Mouse (Mus musculus): ENCODE measurements at regions not wholly inside any gene's neighbourhood (a gene's known extent, or its start where the extent isn't known, plus 50 kb on each side); places are given as distances from the start of the nearest gene placed in this dataset.

- peak in 1 of 2 experiments; percentile 6 for DNase-seq (ENCODE audit: low spot score in 2 of 2)
These were observed 51.6 kb upstream of the Gm7247 start for GRCm38 (mm10) chr14:51309951-51310350.

DNA sequence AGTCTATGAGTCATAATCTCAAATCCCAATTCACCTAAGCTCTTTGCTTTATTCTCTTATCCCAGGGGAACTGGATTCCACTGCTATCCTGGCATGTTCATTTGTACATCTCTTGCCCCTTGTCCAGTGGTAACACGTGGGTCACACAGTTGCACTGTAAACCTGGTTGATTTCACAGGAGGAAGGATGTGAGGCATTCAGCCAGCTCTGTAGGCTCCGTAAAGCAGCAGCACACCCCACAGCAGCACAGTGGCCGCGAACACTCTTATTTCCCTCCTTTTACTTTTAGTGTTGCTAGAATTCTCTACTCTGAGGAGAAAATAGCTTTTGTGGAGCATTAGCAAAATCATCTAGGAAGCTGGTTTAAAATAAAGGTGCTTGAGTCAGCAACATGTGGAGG lies 51.0 kb upstream of the Gm7247 start:
- no peak for DNase-seq (ENCODE audit: low spot score in 2 of 2)
